Mouse (Mus musculus): Measurements from ENCODE around the gene Coro2a. TPM values are rescaled to one million over a fixed set of nuclear protein-coding genes. Genes with fewer than 3 reads are reported as not detected.
"Not testable (repeated sequence)": the region's sequence is repeated elsewhere in the genome, so short reads cannot be mapped to it uniquely, and the experiment has no call there.

Gene Coro2a
- 100 to 1,000 TPM in 2 of 3 experiments, 10 to 100 TPM in 1; 81.9 to 140 (median 126) TPM for polyA plus RNA-seq (2017; shearing (Covaris generic))

DNA sequence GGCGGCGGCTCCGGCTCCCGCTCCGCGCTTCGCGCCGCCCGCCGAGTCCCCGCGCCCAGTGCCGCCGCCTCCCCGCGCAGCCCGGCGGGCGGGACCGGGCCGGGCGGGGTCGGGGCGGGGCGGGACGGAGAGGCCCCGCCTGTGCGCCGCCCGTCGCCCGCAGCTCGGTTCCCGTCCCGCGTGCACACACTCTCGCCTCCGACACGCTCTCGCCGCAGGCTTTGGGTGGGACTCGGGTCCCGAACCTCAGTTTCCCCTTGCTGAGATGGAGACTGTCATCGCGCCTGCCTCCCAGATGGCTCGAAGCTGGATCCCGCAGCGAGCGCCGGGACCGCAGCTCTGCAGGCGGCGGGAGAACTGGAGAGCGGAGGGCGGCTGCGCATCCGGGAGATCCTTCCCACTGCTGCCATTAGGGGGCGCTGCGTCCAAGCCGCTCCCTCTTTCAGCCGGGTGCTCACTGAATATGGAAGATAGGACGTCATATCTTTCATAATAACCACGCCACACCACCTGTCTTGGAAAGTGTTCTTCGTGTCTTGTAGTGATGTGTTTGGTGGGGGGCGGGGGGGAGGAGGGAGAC is at the start of gene Coro2a:
Coro2a (minus strand) TSS at position 359 of the 580 bp plus-strand sequence.
- peak; percentile 83 for ATAC-seq

DNA sequence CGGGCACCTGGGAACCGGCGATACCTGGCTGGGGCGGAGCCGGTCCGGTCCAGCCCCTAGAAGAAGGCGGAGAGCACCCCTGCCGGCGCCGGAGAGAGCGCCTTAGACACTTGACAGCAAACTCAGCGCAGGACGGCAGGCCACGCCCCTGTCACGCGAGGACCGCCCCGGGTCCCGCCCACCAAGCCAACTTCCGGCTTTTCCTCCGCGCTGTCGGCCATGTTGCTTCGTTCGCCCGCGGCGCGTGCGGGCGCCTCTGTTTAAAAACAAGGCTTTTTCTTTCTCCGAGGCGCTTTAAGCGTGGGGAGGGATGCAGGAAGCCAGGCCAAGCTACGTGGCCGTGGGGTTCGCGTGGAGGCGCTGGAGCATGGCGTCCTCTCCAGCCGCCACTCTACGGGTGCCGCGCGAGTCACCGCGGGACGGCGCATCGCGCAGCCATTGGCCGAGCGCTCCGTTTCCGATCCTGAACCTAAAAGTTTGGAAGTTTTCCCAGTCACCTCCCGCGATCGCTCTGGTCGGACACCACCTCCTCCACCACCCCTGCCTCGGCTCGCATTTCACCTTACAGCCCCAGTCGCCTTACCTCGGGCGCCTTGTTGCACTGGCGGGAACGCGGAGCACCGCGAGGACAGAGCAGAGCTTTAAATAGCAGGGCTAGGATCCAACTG is 48.2 kb upstream of the Coro2a start, which contains the start of gene Tbc1d2:
Tbc1d2 (minus strand) TSS at position 124 of the 668 bp plus-strand sequence.
- ATAC-seq = peak; percentile 97

DNA sequence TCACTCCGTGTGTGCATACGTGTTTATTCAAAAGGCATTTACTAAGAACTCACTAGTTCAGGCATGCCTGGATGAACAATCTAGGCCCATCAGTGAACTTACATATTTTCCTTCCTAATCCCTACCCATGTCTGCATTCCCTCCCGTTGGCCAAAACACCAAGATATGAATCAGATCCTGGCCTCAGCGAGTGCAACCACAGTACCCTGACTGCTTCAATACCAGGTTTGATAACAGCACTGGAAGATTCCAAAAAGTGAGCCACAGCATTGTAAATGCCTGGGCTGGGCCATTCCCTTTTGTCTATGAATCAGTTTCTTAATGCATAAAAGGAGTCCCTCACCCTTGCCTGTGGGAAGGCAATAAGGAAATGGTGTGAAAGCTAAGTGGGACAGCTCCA is 47.2 kb upstream of the Coro2a start:
- no peak for ATAC-seq

DNA sequence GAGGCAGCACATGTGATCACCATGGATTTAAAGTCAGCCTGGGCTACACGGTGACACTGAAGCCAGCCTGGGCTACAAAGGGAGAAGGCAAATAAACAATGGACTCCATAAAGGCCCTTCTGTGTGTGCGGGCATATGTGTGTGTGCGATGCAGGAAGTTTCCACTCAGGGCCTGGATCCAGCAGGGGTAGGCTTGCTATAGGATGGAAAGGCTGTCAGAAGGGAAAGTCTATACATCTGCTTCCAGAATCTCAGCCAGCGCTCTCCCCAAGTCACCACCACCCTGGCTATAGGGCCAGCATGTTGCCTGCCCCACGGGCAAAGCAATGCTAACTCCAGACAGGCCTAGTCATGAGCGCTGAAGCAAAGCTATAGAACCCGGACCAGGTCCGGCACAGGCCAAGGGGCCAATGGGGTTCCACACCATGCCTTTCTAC is 41.7 kb upstream of the Coro2a start:
- no peak for ATAC-seq

DNA sequence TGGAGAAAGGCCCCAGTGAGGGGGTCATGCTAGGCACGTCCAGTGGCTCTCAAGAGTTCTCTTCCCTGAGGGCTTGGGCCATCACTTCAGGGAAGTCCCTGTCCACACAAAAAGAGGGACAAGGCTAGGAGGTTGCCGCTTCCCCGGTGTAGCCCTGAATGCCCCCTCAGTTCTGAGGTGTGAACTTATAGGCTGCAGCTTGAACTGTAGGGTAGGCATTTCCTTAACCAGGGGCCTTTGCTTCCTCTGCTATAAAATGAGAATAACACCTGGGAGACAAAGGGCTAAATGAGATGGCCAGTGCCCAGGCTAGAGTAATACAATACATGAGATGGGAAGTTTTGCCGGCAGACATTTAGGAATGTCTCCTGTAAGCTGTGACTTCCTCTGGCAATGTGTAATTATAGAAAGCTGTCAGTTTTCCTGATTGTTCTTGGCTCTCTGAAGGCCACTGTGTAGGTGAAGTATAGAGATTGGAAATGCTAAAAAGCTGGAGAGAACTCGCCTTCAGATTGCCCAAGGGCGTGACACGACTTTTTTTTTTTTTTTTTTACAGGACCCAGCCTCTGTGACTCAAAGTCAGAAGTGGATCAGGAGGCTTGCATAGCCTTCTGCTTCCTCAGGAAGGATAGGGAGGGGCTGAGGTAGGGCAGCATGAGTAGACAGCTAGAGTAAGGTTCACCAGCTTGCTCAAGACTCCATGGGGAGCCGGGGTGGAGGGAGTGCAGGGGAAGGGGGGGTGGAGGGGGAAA is 41.1 kb upstream of the Coro2a start:
- no peak for ATAC-seq

DNA sequence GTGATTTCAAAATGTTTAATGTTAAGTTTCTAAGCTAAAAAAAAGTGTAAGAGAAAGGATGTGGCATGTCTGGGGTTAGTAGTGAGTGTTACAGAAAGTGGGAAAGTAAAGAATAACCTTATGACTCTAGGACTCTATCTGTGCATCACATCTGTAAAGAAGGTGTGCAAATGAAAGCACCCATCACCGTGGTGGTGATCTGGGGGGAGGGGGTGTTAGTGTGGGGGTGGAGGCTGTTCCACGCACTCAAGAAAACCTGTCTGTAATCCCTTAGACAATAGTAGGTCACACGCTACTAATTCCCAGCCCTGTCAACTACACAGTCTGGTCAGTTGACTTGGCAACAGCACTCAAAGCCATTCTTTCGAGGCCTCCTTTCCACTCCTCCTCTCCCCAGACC is 39.3 kb upstream of the Coro2a start:
- no peak for ATAC-seq

DNA sequence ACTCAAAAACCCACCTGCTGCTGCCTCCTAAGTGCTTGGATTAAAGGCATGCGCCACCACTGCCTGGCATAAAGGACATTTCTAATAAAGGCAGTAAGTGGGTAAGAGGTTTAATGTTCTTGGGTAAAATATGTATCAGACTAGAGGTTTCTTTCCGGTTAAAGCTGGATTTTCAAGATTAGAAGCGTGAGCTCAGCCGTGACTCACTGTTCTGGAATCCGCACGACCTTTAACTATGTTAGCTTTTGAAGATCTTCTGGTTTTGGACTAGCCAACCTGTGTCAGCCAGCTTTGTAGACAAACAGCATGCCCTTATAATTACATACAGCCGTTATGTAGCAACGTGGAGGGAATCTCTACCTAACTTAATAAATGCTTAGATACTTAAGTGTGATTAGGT is 37.9 kb upstream of the Coro2a start:
- ATAC-seq = no peak

DNA sequence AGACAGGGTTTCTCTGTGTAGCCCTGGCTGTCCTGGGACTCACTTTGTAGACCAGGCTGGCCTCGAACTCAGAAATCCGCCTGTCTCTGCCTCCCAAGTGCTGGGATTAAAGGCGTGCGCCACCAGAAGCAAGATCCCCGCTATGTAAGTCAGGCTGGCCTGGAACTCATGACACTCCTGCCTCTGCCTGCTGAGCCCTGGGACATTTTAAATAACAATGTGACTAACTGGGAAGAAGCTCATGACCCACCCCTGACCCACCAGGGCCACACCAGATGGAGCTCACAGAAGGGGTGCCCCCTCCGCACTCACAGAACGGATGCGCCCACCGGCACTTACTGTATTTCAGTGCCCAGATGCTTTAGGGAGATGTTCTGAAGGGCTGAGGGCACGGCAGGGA is 35.2 kb upstream of the Coro2a start:
- not testable (repeated sequence) for ATAC-seq

DNA sequence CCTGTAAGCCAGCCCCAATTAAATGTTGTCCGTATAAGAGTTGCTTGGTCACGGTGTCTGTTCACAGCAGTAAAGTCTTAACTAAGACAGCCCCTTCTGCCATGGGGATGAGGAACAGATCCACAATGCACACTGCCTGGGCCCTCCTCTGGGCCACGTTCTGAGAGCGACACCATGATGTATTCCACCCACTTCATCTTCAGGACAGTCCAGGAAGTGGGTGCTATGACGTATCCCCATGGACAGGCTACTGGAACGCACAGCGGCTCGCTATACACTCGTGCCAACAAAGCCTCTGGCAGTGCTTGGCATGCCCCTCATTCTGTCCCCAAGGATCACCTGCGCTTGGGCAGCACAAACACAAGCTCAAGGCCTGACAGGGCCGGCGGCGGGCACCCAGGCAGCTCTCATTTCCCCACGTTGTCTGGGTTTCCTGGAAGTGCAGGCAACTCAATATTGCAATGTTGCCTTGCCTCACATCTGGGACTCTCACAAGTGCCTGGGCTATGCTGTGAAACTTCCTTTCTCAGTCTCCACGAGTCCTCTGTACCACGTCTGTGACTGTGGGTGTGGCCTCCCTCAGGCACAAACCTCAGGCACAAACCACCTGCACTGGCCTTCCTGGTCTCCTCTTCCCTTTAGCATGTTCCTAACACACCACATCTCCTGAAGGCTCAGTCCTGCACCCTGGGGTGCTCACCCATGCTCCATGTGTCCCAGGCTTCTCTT is 33.9 kb upstream of the Coro2a start:
- no peak for ATAC-seq

DNA sequence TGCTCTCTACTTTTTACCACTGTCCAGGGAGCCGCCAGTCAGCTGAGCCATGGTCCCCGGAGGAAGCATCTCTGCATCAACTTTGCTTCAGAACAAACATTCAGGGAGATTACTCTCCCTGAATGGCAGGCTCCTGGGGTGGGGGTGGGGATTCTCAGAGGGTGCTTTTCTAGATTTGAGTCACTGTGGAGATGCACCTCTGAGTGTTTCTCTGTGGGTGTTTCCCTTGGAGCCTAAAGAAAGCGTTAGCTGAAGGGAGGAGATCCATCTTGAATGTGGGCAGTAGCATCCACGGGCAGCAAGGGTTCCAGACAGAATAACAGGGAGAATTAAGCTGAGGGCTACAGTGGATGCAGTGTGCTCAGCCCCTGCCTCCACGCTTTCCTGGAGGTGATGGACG is 32.9 kb upstream of the Coro2a start:
- no peak for ATAC-seq

DNA sequence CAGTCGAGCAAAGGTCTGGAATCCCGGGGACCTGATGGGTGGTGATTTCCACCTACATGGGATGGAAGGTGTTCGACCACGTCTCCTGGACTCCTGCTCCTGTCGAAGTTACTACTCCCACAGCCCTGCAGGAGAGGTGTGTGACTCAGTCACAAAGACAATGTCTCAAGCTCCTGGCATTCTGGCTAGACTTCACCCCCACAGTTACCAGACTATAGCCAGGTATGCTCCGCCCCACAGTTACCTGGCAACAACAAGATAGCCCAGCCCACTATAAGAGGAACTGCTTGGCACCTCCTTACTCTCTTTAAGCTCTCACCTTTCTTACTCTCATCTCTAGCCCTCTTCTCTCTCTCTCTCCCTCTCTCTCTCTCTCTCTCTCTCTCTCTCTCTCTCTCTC is 31.6 kb upstream of the Coro2a start:
- not testable (repeated sequence) for ATAC-seq

DNA sequence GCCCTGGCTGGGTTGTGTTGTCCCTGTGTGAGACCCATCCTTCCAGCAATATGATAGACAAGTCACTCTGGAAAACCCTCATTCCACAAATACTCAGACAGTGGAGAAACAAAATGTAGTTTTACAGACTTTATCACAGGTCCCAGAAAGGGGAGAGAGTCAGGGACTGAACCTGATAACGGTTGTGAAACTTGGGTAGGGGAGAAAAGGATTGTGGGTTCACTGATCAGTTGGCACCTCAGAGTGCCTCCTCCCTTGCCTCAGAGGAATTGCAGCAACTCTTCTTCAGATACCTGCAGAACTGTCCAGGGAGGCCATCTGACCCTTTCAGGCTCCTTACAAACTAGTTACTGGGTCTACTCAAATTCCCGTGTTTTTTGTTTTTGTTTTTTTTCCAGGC is 30.5 kb upstream of the Coro2a start:
- ATAC-seq = no peak

DNA sequence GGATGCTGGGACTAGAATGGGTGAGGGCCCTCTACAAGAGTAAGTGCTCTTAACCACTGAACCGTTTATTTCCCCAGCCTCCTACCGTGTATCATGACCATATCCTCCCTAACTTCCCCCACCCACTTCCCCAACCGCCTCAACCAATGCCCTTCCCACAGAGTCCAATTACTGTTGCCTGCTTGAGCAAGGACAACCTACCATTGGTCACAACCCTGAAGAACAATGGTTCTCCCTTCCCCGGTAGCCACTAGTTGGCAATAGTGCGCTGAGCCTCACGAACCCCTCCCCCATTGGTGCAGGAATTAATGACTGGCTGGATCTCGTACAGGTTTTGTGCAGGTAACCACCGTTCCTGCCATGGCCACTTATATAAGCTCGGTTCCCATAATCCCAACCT is 28.4 kb upstream of the Coro2a start:
- no peak for ATAC-seq

DNA sequence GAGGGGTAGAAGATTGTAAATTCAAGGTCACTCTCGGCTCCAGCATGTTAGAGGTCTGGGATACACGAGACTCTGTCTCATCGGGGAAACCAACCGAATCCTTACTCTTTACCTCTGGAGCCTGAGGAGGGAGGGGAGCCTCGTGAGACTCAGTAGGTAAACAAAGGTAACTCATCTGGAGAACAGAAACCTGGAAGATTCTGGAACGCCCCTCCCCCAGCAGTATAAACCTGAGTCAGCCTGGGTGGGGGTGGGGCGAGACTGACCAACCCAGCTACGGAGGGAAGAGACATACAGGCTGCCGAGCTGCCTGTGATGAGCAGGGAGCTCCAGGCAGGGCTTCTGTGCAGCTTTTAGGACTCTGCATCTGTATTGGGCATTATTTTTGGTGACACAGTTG is 26.9 kb upstream of the Coro2a start:
- ATAC-seq = no peak

DNA sequence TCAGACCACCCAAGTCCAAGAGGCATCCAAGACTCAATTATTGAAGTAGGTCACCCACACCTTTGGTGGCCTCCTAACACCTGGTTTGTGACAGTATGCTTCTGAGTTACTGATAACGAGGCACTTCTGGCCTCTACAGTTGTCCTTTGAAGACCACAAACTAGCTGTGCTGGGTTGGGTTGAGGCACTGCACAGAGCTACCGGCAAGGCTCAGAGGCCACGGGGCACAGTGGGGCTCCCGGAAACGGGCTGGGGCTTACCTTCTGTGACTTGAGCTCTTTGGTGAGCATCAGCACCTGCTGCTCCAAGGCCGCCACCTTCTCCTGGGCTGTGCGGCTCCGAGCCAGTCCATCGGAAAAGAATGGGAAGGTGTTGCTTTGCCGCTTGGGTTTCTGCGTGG is 26.1 kb upstream of the Coro2a start:
- no peak for ATAC-seq

DNA sequence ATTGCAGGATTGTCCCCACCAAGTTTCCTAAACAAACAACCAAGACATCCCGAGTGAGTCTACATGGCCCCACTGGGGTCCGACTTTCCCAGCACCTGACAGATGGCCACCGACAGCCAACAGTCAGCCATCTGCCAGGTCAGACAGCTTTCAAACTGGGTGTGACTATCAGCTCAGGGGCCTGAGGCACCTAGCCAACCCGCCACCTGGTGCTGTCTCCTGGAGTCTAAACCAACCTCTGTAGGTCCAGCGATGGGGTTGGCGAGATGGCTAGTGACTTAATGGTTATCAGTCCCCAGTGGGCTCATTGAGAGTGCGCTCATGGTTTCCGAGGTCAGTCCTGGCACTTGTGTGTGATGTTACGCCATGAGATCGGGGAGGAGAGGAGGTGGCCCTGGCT is 23.1 kb upstream of the Coro2a start:
- no peak for ATAC-seq

DNA sequence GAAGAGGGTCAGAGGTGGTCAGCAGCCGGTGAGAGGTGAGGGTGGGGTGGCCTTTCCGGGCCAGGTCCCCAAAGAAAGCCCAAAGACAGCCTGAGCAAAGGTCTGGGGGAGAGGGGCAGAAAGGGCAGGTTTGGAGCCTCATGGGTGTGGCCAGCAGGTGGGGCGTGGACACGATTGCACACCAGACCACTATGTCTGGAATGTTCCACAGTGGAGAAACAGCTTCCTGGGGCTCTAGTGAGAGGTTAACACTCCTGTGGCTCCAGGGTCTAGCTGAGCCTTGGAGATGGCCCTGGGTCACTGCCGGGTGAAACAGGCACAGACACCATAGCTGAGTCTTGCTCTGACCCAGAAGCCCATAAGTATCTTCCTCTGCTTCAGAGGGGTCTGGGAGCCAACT is 21.0 kb upstream of the Coro2a start:
- no peak for ATAC-seq

DNA sequence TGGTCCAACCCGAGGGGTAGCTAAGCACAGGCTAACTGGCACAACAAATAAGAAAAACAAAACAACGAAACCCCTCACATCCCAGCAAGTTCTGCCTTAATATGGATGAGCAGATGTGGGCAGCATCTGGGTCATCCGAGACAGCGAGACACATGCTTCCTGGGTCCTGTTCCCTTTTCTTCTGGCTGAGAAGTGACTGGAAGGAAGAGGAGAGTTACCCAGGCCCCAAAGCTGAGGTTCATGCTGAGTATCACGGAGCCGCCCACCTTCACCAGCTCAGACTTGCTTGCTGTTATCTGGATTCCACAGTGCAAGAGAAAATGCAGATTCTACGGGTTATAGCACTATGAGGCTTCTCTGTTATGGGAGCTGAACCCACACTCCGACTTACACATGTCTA is 18.9 kb upstream of the Coro2a start:
- ATAC-seq = no peak

DNA sequence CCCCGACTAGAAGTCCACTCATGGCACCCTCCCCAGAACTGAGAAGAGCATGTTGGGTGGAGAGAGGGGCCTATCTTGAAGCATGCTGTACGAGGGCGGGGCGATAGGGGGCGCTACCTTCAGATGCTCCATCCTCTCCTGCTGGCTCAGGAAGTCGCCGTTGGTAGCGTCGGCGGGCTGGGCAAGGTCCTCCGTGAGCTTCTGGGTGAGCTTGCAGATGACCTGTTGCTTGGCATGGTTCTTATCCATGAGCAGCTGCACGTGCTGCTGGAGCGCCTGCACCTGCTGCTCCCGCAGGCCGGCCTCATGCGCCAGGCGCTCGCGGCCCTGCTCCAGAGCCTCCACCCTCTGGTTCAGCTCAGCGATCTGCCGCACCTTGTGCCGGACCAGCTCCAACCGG is 18.3 kb upstream of the Coro2a start:
- no peak for ATAC-seq

DNA sequence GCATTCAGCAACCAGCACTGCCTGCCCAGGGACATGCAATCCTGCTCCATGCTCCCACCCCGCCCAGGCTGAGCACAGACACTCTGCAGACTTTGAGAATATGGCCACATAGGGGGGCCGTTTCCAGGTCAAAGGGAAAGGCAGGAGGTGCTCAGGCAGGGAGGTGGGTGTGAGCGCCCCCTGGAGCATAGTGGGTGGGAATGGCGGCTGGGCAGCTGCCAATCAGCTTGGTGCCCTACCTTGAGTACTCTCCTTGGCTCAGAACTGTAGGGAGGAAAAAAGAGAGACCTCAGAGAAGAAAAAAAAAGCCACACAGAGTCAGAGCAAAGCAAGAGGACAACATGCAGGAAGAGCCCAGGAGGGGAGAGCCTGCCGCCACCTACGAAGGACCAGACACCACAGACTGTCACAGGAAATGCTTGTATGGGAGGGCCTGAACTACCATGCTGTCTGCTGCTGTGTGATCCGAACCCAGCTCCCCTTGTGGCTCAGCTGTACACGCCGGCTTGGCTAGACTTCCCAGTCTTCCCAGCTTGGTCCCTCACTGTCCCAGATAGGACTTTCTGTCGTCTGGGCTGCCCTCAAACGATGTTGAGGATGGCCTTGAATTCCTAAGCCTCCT is 16.3 kb upstream of the Coro2a start:
- peak; percentile 72 for ATAC-seq

DNA sequence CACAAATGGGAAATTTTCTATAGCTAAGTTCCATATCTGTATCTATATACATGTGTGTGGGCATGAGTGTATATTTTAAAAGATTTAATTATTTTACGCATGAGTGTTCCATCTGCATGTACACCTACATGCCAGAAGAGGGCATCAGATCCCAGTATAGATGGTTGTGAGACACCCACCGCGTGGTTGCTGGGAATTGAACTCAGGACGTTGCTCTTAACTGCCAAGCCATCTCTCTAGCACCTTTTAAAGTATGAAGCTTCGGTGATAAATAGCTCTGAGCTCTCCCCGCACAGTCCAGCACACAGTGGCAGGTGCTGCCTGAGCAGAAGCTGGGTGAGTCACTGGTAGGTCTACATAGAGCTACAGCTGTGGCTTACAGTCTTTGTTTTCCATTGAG is 15.4 kb upstream of the Coro2a start:
- no peak for ATAC-seq

DNA sequence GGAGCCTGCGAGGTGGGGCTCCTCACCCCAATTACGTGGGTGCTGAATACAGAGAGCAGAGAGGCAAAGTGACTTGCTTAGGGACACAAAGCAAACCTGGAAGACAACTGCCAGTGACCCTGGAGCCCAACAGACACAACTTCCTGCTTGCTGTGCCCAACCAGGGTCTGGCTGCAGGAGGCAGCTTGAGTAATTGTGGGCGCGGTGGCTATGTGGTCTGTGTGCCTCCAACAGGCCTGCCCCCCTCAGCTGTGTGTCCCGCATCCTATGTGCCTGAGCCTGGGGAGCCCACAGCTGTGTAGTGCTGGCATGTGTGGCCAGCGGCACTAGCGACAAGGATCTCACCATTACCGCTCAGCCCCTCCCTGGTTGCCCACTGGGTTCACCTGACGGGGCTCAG is 12.6 kb upstream of the Coro2a start:
- no peak for ATAC-seq

DNA sequence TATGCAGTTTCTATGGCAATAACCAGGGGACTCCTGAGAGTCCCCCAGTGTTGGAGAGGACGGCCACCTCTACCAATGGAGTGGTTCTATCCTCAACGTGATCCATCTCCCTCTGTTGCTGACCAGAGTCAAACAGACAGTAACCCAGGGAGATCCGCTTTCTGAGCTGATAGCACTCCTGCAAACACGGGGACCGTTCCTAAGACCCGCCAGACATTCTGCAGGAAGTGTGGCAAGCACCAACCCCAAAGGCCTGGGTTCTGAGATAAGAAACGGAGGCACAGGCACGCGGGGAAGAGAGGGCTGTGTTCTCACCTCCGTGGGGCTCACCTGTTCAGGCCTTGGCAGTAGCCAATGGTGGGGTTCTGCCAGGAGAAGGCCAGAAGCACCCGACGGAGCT is 11.6 kb upstream of the Coro2a start:
- no peak for ATAC-seq

Measured in inflammation-experienced regulatory T-cells, adult 6 months (primary cell).